Mouse (Mus musculus) cortical plate, adult 2 months (tissue): ENCODE measurements around the gene Knstrn. TPM values are rescaled to one million over a fixed set of nuclear protein-coding genes. Genes with fewer than 3 reads are reported as not detected.

Experiments used
- H3K27ac ChIP-seq: fragments of 200-500 bp; 2 replicates; pipeline ENCODE4 v1.5.1; 2012; ENCODE audit warnings: low read length, control low read depth, inconsistent platforms; ENCODE audit not compliant: insufficient read depth
- H3K4me1 ChIP-seq: fragments of 200-500 bp; 2 replicates; pipeline ENCODE4 v1.6.1; 2011; ENCODE audit warnings: low read length; ENCODE audit not compliant: control insufficient read depth, insufficient read depth
- H3K4me3 ChIP-seq: fragments of 200-500 bp; 2 replicates; pipeline ENCODE4 v1.5.1; 2011; ENCODE audit warnings: mild to moderate bottlenecking, low read length, control low read depth; ENCODE audit not compliant: insufficient read depth
- CTCF ChIP-seq: fragments of 200-500 bp; IDR thresholded peaks from 2 replicates; pipeline ENCODE4 v1.5.1; 2011; ENCODE audit warnings: mild to moderate bottlenecking, control low read depth, low read length; ENCODE audit not compliant: insufficient read depth; ENCODE audit errors: extremely low read depth
- POLR2A ChIP-seq: fragments of 200-500 bp; IDR thresholded peaks from 2 replicates; pipeline ENCODE4 v1.6.1; 2011; ENCODE audit warnings: mild to moderate bottlenecking, low read length, control low read depth; ENCODE audit not compliant: insufficient read depth; ENCODE audit errors: extremely low read depth
- polyA plus RNA-seq: library from polyadenylated mRNA; depleted of rRNA; stranded (reverse); fragments of >200 nt; gene quantifications from 2 replicates; pipeline ENCODE4 v1.2.3, GENCODE M21; 2012

Knstrn gene
- polyA plus RNA-seq, 1 experiment: 1.9 TPM

GRCm38 (mm10) chr2:118790221-118790550, 23.6 kb upstream of the Knstrn start:
- H3K4me3 ChIP-seq: no peak overlapping the region
- no peak for TF ChIP-seq CTCF
- no peak for TF ChIP-seq POLR2A
- no peak overlapping the region for H3K27ac ChIP-seq
- no peaks in the 10 kb centered on the region for H3K4me1 ChIP-seq

GRCm38 (mm10) chr2:118790551-118791525, 23.0 kb upstream of the Knstrn start:
- H3K4me1 ChIP-seq: no peaks in the 10 kb centered on the region
- H3K27ac ChIP-seq: no peak overlapping the region
- TF ChIP-seq POLR2A (no peak), CTCF (peak; percentile 41)
- no peak overlapping the region for H3K4me3 ChIP-seq

- no peak for TF ChIP-seq POLR2A
- no peak for TF ChIP-seq CTCF
- Histone ChIP-seq H3K27ac (no peak overlapping the region), H3K4me1 (no peaks in the 10 kb centered on the region), H3K4me3 (no peak overlapping the region)
Observed at GRCm38 (mm10) chr2:118791591-118792258, 22.1 kb upstream of the Knstrn start.

- no peaks in the 10 kb centered on the region for H3K4me1 ChIP-seq
- TF ChIP-seq CTCF (no peak), POLR2A (no peak)
- no peak overlapping the region for H3K27ac ChIP-seq
- no peak overlapping the region for H3K4me3 ChIP-seq
Observed at GRCm38 (mm10) chr2:118792259-118792613, 21.6 kb upstream of the Knstrn start.

- H3K27ac ChIP-seq: no peak overlapping the region
- no peaks in the 10 kb centered on the region for H3K4me1 ChIP-seq
- H3K4me3 ChIP-seq: no peak overlapping the region
- no peak for TF ChIP-seq CTCF
- TF ChIP-seq POLR2A: no peak
Observed at GRCm38 (mm10) chr2:118793636-118794035, 20.2 kb upstream of the Knstrn start.

GRCm38 (mm10) chr2:118802542-118803118, 11.2 kb upstream of the Knstrn start:
- Histone ChIP-seq H3K4me1 (no peaks in the 10 kb centered on the region; the same call in 1 of the 2 replicates), H3K27ac (no peak overlapping the region), H3K4me3 (no peak overlapping the region)
- TF ChIP-seq POLR2A (no peak), CTCF (no peak)

GRCm38 (mm10) chr2:118804474-118804873, 9.3 kb upstream of the Knstrn start:
- no peak overlapping the region for H3K4me3 ChIP-seq
- no peaks in the 10 kb centered on the region; the same call in 1 of the 2 replicates for H3K4me1 ChIP-seq
- no peak overlapping the region for H3K27ac ChIP-seq
- TF ChIP-seq POLR2A: no peak
- no peak for TF ChIP-seq CTCF

- Histone ChIP-seq H3K4me3 (no peak overlapping the region), H3K4me1 (no peaks in the 10 kb centered on the region; the same call in 1 of the 2 replicates), H3K27ac (no peak overlapping the region)
- no peak for TF ChIP-seq CTCF
- no peak for TF ChIP-seq POLR2A
Observed at GRCm38 (mm10) chr2:118805137-118805536, 8.7 kb upstream of the Knstrn start.

GRCm38 (mm10) chr2:118805756-118806155, 8.0 kb upstream of the Knstrn start:
- Histone ChIP-seq H3K4me3 (no peak overlapping the region), H3K27ac (no peak overlapping the region), H3K4me1 (no peaks in the 10 kb centered on the region)
- no peak for TF ChIP-seq CTCF
- TF ChIP-seq POLR2A: no peak

- no peak overlapping the region for H3K4me3 ChIP-seq
- no peaks in the 10 kb centered on the region for H3K4me1 ChIP-seq
- TF ChIP-seq CTCF (no peak), POLR2A (no peak)
- H3K27ac ChIP-seq: no peak overlapping the region
Observed at GRCm38 (mm10) chr2:118806860-118807259, 6.9 kb upstream of the Knstrn start.
